Mouse (Mus musculus) fibroblast of lung, adult 2 months (primary cell): Measurements from ENCODE around the gene C2cd4d.
A peak's percentile ranks its signal among the peaks of the same experiment; 100 is the strongest.

ENCODE experiments used
- DNase-seq: peaks from one replicate; pipeline ENCODE4 v3.0.0-alpha.2; 2011; ENCODE audit warnings: low read depth

C2cd4d gene

GRCm38 (mm10) chr3:94377028-94377923 is 15.0 kb downstream of the C2cd4d start:
- DNase-seq = no peak

GRCm38 (mm10) chr3:94379831-94380510 is 17.7 kb downstream of the C2cd4d start:
- DNase-seq = no peak

- no peak for DNase-seq
Measured at GRCm38 (mm10) chr3:94382308-94382707, 20.1 kb downstream of the C2cd4d start.

- no peak for DNase-seq
Measured at GRCm38 (mm10) chr3:94383476-94383875, 21.2 kb downstream of the C2cd4d start.

GRCm38 (mm10) chr3:94386671-94387070 is 24.4 kb downstream of the C2cd4d start:
- no peak for DNase-seq

GRCm38 (mm10) chr3:94387391-94387790 is 25.2 kb downstream of the C2cd4d start:
- no peak for DNase-seq

- no peak for DNase-seq
Measured at GRCm38 (mm10) chr3:94388047-94388446, 25.8 kb downstream of the C2cd4d start.

GRCm38 (mm10) chr3:94389420-94389819 is 27.2 kb downstream of the C2cd4d start:
- no peak for DNase-seq

GRCm38 (mm10) chr3:94391001-94391400 is 28.8 kb downstream of the C2cd4d start:
- no peak for DNase-seq

- DNase-seq = no peak
Measured at GRCm38 (mm10) chr3:94392128-94392527, 29.9 kb downstream of the C2cd4d start.

- no peak for DNase-seq
Measured at GRCm38 (mm10) chr3:94393049-94393448, 30.8 kb downstream of the C2cd4d start.

GRCm38 (mm10) chr3:94396336-94396735 is 34.1 kb downstream of the C2cd4d start:
- DNase-seq = no peak

GRCm38 (mm10) chr3:94396851-94397250 is 34.6 kb downstream of the C2cd4d start:
- DNase-seq = no peak

- DNase-seq = no peak
Measured at GRCm38 (mm10) chr3:94398217-94398616, 36.0 kb downstream of the C2cd4d start, which contains the start of gene Lingo4. Gene Lingo4 (plus strand): TSS chr3:94398517.

- no peak for DNase-seq
Measured at GRCm38 (mm10) chr3:94398943-94399481, 36.8 kb downstream of the C2cd4d start.

- no peak for DNase-seq
Measured at GRCm38 (mm10) chr3:94399663-94400310, 37.5 kb downstream of the C2cd4d start.

- no peak for DNase-seq
Measured at GRCm38 (mm10) chr3:94402451-94402850, 40.2 kb downstream of the C2cd4d start.

GRCm38 (mm10) chr3:94404366-94405054 is 42.3 kb downstream of the C2cd4d start:
- no peak for DNase-seq

GRCm38 (mm10) chr3:94405561-94405960 is 43.3 kb downstream of the C2cd4d start:
- DNase-seq = no peak

- no peak for DNase-seq
Measured at GRCm38 (mm10) chr3:94412530-94412929, 50.3 kb downstream of the C2cd4d start.

GRCm38 (mm10) chr3:94413031-94413679 is 50.9 kb downstream of the C2cd4d start, which contains the start of gene Tdrkh:
Gene Tdrkh (plus strand): TSS chr3:94413273.
- peak; percentile 89 for DNase-seq
